Mouse (Mus musculus) MEL (cell line): ENCODE results near the gene Tnip2. TPM values are rescaled to one million over a fixed set of nuclear protein-coding genes. Genes with fewer than 3 reads are reported as not detected.

Experiments used
- DNase-seq: peaks from one replicate; pipeline ENCODE4 v3.0.0; 2011; ENCODE audit warnings: low read depth, low spot score
- H3K27ac ChIP-seq: 2 replicates; pipeline ENCODE4 v1.5.1; 2012; ENCODE audit warnings: low read depth, mild to moderate bottlenecking, control low read depth, low read length, moderate library complexity; ENCODE audit not compliant: control insufficient read depth
- H3K27me3 ChIP-seq, 2 experiments: fragments of 150-350 bp in 1 of 2; sonication (generic) in 1 of 2; 2 replicates each; pipeline ENCODE4 v1.6.1; 2012; ENCODE audit warnings: low read length in 2 of 2, mild to moderate bottlenecking in 2 of 2, improper control_type of control experiment in 1 of 2, moderate library complexity in 1 of 2; ENCODE audit not compliant: insufficient read depth in 2 of 2, control insufficient read depth in 1 of 2
- H3K36me3 ChIP-seq, 2 experiments: 2 replicates each; pipeline ENCODE4 v1.6.1; 2012 to 2014; ENCODE audit warnings: low read length in 2 of 2, improper control_type of control experiment in 1 of 2, inconsistent platforms in 1 of 2, mild to moderate bottlenecking in 1 of 2; ENCODE audit not compliant: insufficient read depth in 2 of 2, control insufficient read depth in 1 of 2
- H3K4me1 ChIP-seq, 2 experiments: fragments of 150-350 bp in 1 of 2; sonication (generic) in 1 of 2; 2 replicates each; pipeline ENCODE4 v1.6.1; 2012; ENCODE audit warnings: low read length in 2 of 2, improper control_type of control experiment in 1 of 2, mild to moderate bottlenecking in 1 of 2; ENCODE audit not compliant: insufficient read depth in 2 of 2, control insufficient read depth in 1 of 2
- H3K4me3 ChIP-seq, 2 experiments: fragments of 150-350 bp in 1 of 2; sonication (generic) in 1 of 2; 2 replicates each; pipeline ENCODE4 v1.5.1; 2012; ENCODE audit warnings: low read depth in 2 of 2, low read length in 2 of 2, mild to moderate bottlenecking in 2 of 2, moderate library complexity in 2 of 2, control low read depth in 1 of 2, improper control_type of control experiment in 1 of 2; ENCODE audit not compliant: control insufficient read depth in 1 of 2, insufficient read depth in 1 of 2
- H3K79me2 ChIP-seq: 2 replicates; pipeline ENCODE4 v1.6.1; 2012; ENCODE audit warnings: mild to moderate bottlenecking, low read length, moderate library complexity; ENCODE audit not compliant: control insufficient read depth, poor library complexity, insufficient read depth
- H3K9ac ChIP-seq: 2 replicates; pipeline ENCODE4 v1.6.1; 2012; ENCODE audit warnings: low read depth, mild to moderate bottlenecking, control low read depth, low read length, moderate library complexity; ENCODE audit not compliant: control insufficient read depth, poor library complexity, severe bottlenecking
- H3K9me3 ChIP-seq: fragments of 150-350 bp; sonication (generic); replicated peaks from 2 replicates; pipeline ENCODE4 v1.6.1; 2012; ENCODE audit warnings: mild to moderate bottlenecking, low read length, improper control_type of control experiment, moderate library complexity; ENCODE audit not compliant: insufficient read depth
- BHLHE40 ChIP-seq: IDR thresholded peaks from 2 replicates; pipeline ENCODE4 v1.6.1; 2012; ENCODE audit warnings: low read depth, mild to moderate bottlenecking, inconsistent platforms, low read length, improper control_type of control experiment, borderline replicate concordance
- CHD1 ChIP-seq: IDR thresholded peaks from 2 replicates; pipeline ENCODE4 v1.6.1; 2012; ENCODE audit warnings: low read depth, mild to moderate bottlenecking, inconsistent platforms, low read length, improper control_type of control experiment
- CHD2 ChIP-seq: IDR thresholded peaks from 2 replicates; pipeline ENCODE4 v1.6.1; 2011; ENCODE audit warnings: low read length, improper control_type of control experiment
- ELF1 ChIP-seq: IDR thresholded peaks from 2 replicates; pipeline ENCODE4 v1.6.1; 2014; ENCODE audit warnings: low read depth, mild to moderate bottlenecking, inconsistent platforms, low read length, improper control_type of control experiment, moderate library complexity
- EP300 ChIP-seq, 2 experiments: IDR thresholded peaks; 2 replicates each; pipeline ENCODE4 v1.6.1; 2011; ENCODE audit warnings: improper control_type of control experiment in 2 of 2, low read length in 2 of 2, low read depth in 1 of 2, mild to moderate bottlenecking in 1 of 2
- ETS1 ChIP-seq: IDR thresholded peaks from 2 replicates; pipeline ENCODE4 v1.6.1; 2012; ENCODE audit warnings: low read depth, mild to moderate bottlenecking, inconsistent platforms, low read length, improper control_type of control experiment, moderate library complexity
- GATA1 ChIP-seq: IDR thresholded peaks from 2 replicates; pipeline ENCODE4 v1.6.1; 2011; ENCODE audit warnings: low read depth, low read length, improper control_type of control experiment
- HCFC1 ChIP-seq: IDR thresholded peaks from 2 replicates; pipeline ENCODE4 v1.6.1; 2012; ENCODE audit warnings: low read depth, mild to moderate bottlenecking, inconsistent platforms, low read length, improper control_type of control experiment, moderate library complexity
- MAX ChIP-seq: IDR thresholded peaks from 2 replicates; pipeline ENCODE4 v1.6.1; 2011; ENCODE audit warnings: low read length, improper control_type of control experiment
- MAZ ChIP-seq: IDR thresholded peaks from 2 replicates; pipeline ENCODE4 v1.6.1; 2012; ENCODE audit warnings: low read depth, mild to moderate bottlenecking, inconsistent platforms, low read length, improper control_type of control experiment
- MEF2A ChIP-seq: IDR thresholded peaks from 2 replicates; pipeline ENCODE4 v1.6.1; 2014; ENCODE audit warnings: low read depth, mild to moderate bottlenecking, inconsistent platforms, low read length, improper control_type of control experiment; ENCODE audit not compliant: poor library complexity, insufficient replicate concordance, severe bottlenecking; ENCODE audit errors: extremely low read depth
- MXI1 ChIP-seq: IDR thresholded peaks from 2 replicates; pipeline ENCODE4 v1.6.1; 2011; ENCODE audit warnings: mild to moderate bottlenecking, low read depth, low read length, improper control_type of control experiment
- MYB ChIP-seq: IDR thresholded peaks from 2 replicates; pipeline ENCODE4 v1.6.1; 2011; ENCODE audit warnings: mild to moderate bottlenecking, low read depth, low read length, improper control_type of control experiment
- MYC ChIP-seq: IDR thresholded peaks from 2 replicates; pipeline ENCODE4 v1.6.1; 2011; ENCODE audit warnings: low read depth, mild to moderate bottlenecking, low read length, improper control_type of control experiment, moderate library complexity
- POLR2A ChIP-seq, 2 experiments: IDR thresholded peaks; 2 replicates each; pipeline ENCODE4 v1.6.1; 2011 to 2012; ENCODE audit warnings: low read length in 2 of 2, mild to moderate bottlenecking in 2 of 2, control low read depth in 1 of 2, improper control_type of control experiment in 1 of 2, low read depth in 1 of 2, moderate library complexity in 1 of 2; ENCODE audit not compliant: control insufficient read depth in 1 of 2, insufficient read depth in 1 of 2, poor library complexity in 1 of 2
- POLR2AphosphoS2 ChIP-seq: IDR thresholded peaks from 2 replicates; pipeline ENCODE4 v1.6.1; 2011; ENCODE audit warnings: low read length, improper control_type of control experiment
- POLR2AphosphoS5 ChIP-seq: IDR thresholded peaks from 2 replicates; pipeline ENCODE4 v1.6.1; 2012; ENCODE audit warnings: low read depth, borderline replicate concordance, mild to moderate bottlenecking, inconsistent platforms, low read length, moderate library complexity, mixed read lengths
- RAD21 ChIP-seq: IDR thresholded peaks from 2 replicates; pipeline ENCODE4 v1.6.1; 2011; ENCODE audit warnings: mild to moderate bottlenecking, low read depth, low read length, improper control_type of control experiment
- RCOR1 ChIP-seq: IDR thresholded peaks from 2 replicates; pipeline ENCODE4 v1.6.1; 2012; ENCODE audit warnings: low read depth, mild to moderate bottlenecking, inconsistent platforms, low read length, improper control_type of control experiment
- SIN3A ChIP-seq: IDR thresholded peaks from 2 replicates; pipeline ENCODE4 v1.6.1; 2012; ENCODE audit warnings: low read length, improper control_type of control experiment, inconsistent platforms
- TAL1 ChIP-seq: IDR thresholded peaks from 2 replicates; pipeline ENCODE4 v1.6.1; 2012; ENCODE audit warnings: mild to moderate bottlenecking, inconsistent platforms, low read length, moderate library complexity, mixed read lengths
- TBP ChIP-seq: IDR thresholded peaks from 2 replicates; pipeline ENCODE4 v1.8.0; 2011; ENCODE audit warnings: low read depth, low read length, improper control_type of control experiment
- TCF12 ChIP-seq: IDR thresholded peaks from 2 replicates; pipeline ENCODE4 v1.6.1; 2014; ENCODE audit warnings: low read depth, mild to moderate bottlenecking, inconsistent platforms, low read length, improper control_type of control experiment, moderate library complexity
- UBTF ChIP-seq: IDR thresholded peaks from 2 replicates; pipeline ENCODE4 v1.6.1; 2012; ENCODE audit warnings: low read depth, mild to moderate bottlenecking, inconsistent platforms, low read length, improper control_type of control experiment, moderate library complexity, borderline replicate concordance; ENCODE audit not compliant: insufficient read depth
- USF1 ChIP-seq: IDR thresholded peaks from 2 replicates; pipeline ENCODE4 v1.6.1; 2014; ENCODE audit warnings: low read depth, mild to moderate bottlenecking, inconsistent platforms, low read length, improper control_type of control experiment, moderate library complexity
- ZKSCAN1 ChIP-seq: IDR thresholded peaks from 2 replicates; pipeline ENCODE4 v1.6.1; 2012; ENCODE audit warnings: low read depth, mild to moderate bottlenecking, inconsistent platforms, low read length, improper control_type of control experiment, moderate library complexity
- ZMIZ1 ChIP-seq: IDR thresholded peaks from 2 replicates; pipeline ENCODE4 v1.6.1; 2012; ENCODE audit warnings: low read depth, mild to moderate bottlenecking, inconsistent platforms, low read length, improper control_type of control experiment, moderate library complexity
- ZNF384 ChIP-seq: IDR thresholded peaks from 2 replicates; pipeline ENCODE4 v1.6.1; 2012; ENCODE audit warnings: low read depth, mild to moderate bottlenecking, inconsistent platforms, low read length, improper control_type of control experiment
- polyA plus RNA-seq, 2 experiments: library from polyadenylated mRNA; stranded (reverse) in 1 of 2; unstranded in 1 of 2; fragments of >175 nt in 1 of 2; fragments of >200 nt in 1 of 2; gene quantifications; 2 replicates each; pipeline versions ENCODE4 v1.2.1 to v1.2.4; 2012; ENCODE audit warnings: low replicate concordance in 2 of 2, low read depth in 1 of 2; ENCODE audit not compliant: insufficient read length in 2 of 2, insufficient read depth in 1 of 2, missing spikeins in 1 of 2
- total RNA-seq: library from RNA; depleted of rRNA; stranded (reverse); fragments of 300-350 nt; gene quantifications from 2 replicates; pipeline ENCODE4 v1.2.3, GENCODE M21; 2012

The Tnip2 gene
- total and polyA plus RNA-seq, 3 experiments: 27.0 to 89.4 (median 30.6) TPM

GRCm38 (mm10) chr5:34480926-34481325 is 32.9 kb downstream of the Tnip2 start (continued):
- TF ChIP-seq TCF12: no peak
- no peak for TF ChIP-seq ZKSCAN1
- TF ChIP-seq UBTF: no peak
- TF ChIP-seq CHD1: no peak
- no peak for TF ChIP-seq TAL1
- peak; percentile 67 for TF ChIP-seq RAD21

DNA sequence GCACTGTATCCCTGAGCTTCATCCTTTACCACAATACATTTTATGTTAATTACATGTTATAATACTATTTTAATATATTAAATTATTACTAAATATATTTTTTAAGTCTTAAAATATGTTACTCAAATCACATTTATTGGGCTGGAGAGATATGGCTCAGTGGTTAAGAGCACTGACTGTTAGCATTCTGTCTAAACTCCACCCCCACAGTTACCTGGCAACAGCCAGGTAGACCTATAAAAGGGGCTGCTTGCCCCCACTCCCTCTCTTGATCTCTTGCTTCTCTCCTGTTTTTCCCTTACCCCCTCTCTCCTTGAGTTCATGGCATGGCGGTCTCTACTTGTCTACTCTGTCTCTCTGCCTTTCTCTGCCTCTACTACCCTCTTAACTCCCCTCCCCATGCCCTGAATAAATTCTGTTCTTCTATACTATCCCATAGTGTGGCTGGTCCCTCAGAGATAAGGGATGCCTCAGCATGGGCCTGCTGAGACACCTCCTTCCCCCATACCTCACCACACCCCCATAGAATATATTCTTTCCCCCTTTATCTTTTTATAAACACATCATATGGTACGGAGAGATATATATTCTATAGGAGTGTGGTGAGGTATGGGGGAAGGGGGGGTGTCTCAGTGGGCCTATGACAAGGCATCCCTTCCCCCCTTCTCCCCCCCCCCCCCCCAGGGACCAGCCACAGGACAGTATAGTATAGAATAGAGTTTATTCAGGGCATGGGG is 45.6 kb downstream of the Tnip2 start:
- H3K27me3 ChIP-seq: no peaks in the 10 kb centered on the region
- H3K27ac ChIP-seq: peak overlapping the region; percentile 59
- H3K9ac ChIP-seq: no peak overlapping the region
- TF ChIP-seq TCF12 (peak; percentile 94), USF1 (no peak), ELF1 (peak; percentile 26; the same call in 1 of the 2 replicates), CHD2 (no peak; the same call in 1 of the 2 replicates), EP300 (IDR thresholded peaks at IDR 0.05; ENCODE audit: low read depth in 1 of 2, low read length in 2 of 2) (peak; percentile 83 to 91), TBP (no peak), TAL1 (peak; percentile 84), POLR2AphosphoS2 (peak; percentile 40; the same call in 1 of the 2 replicates), GATA1 (peak; percentile 88), ZMIZ1 (no peak), MAX (peak; percentile 36; the same call in 1 of the 2 replicates), RCOR1 (peak; percentile 65), SIN3A (peak; percentile 86), MAZ (peak; percentile 90), MXI1 (peak; percentile 61; the same call in 1 of the 2 replicates), ZNF384 (no peak), MYB (0 out of 2 replicates have a peak, but pooled peaks have one; percentile 20), POLR2AphosphoS5 (no peak), MYC (no peak), HCFC1 (0 out of 2 replicates have a peak, but pooled peaks have one; percentile 26), ETS1 (peak; percentile 88), ZKSCAN1 (0 out of 2 replicates have a peak, but pooled peaks have one; percentile 49), POLR2A (IDR thresholded peaks at IDR 0.05; ENCODE audit: control insufficient read depth in 1 of 2, insufficient read depth in 1 of 2, low read depth in 1 of 2, low read length in 2 of 2, poor library complexity in 1 of 2) (no peak), MEF2A (no peak), BHLHE40 (peak; percentile 53)
- H3K36me3 ChIP-seq: peaks cover 25 to 34% of the 10 kb centered on the region in 2 experiments
- no peaks in the 10 kb centered on the region for H3K9me3 ChIP-seq
- 0 out of 2 replicates have a peak, but pooled peaks cover 1% of the 10 kb centered on the region for H3K79me2 ChIP-seq
- peak; percentile 90 for DNase-seq
- no peak overlapping the region for H3K4me3 ChIP-seq
- peaks cover 16 to 21% of the 10 kb centered on the region in 2 experiments for H3K4me1 ChIP-seq
